Mouse (Mus musculus): ENCODE measurements at regions not wholly inside any gene's neighbourhood (a gene's known extent, or its start where the extent isn't known, plus 50 kb on each side); places are given as distances from the start of the nearest gene placed in this dataset.

GRCm38 (mm10) chr19:18068919-18069318, 231.5 kb upstream of the Pcsk5 start:
- TF ChIP-seq CTCF (IDR thresholded peaks at IDR 0.05; ENCODE audit: low read depth) = no peak
- H3K9ac ChIP-seq (replicated peaks; ENCODE audit: low read length) = no peak overlapping the region
- DNase-seq (ENCODE audit: low spot score) (no peak), ATAC-seq (no peak)
- no peaks in the 10 kb centered on the region for H3K36me3 ChIP-seq (ENCODE audit: insufficient read depth, low read length)
- no peak overlapping the region for H3K4me3 ChIP-seq (ENCODE audit: low read length)
- no peaks in the 10 kb centered on the region for H3K9me3 ChIP-seq (ENCODE audit: low read length)
- H3K4me2 ChIP-seq (ENCODE audit: low read depth, low read length) = no peak overlapping the region
- 74% methylated on average over 5 of the region's 5 CpGs for WGBS
- H3K27me3 ChIP-seq (ENCODE audit: insufficient read depth, low read length) = no peaks in the 10 kb centered on the region
- no peaks in the 10 kb centered on the region for H3K4me1 ChIP-seq (ENCODE audit: insufficient read depth, low read length)
- H3K27ac ChIP-seq = no peak overlapping the region

- Histone ChIP-seq H3K4me2 (ENCODE audit: low read depth, low read length) (no peak overlapping the region), H3K27me3 (ENCODE audit: insufficient read depth, low read length) (no peaks in the 10 kb centered on the region), H3K27ac (no peak overlapping the region), H3K4me1 (ENCODE audit: insufficient read depth, low read length) (no peaks in the 10 kb centered on the region), H3K9me3 (ENCODE audit: low read length) (no peaks in the 10 kb centered on the region), H3K36me3 (ENCODE audit: insufficient read depth, low read length) (no peaks in the 10 kb centered on the region), H3K4me3 (ENCODE audit: low read length) (no peak overlapping the region), H3K9ac (replicated peaks; ENCODE audit: low read length) (no peak overlapping the region)
- DNase-seq (ENCODE audit: low spot score) (no peak), ATAC-seq (no peak)
- 90% methylated on average over 8 of the region's 8 CpGs for WGBS
- no peak for TF ChIP-seq CTCF (IDR thresholded peaks at IDR 0.05; ENCODE audit: low read depth)
Observed at GRCm38 (mm10) chr19:18067855-18068494, 230.5 kb upstream of the Pcsk5 start.

GRCm38 (mm10) chr19:18057256-18057890, 219.9 kb upstream of the Pcsk5 start:
- no peaks in the 10 kb centered on the region for H3K27me3 ChIP-seq (ENCODE audit: insufficient read depth, low read length)
- DNase-seq (ENCODE audit: low spot score) (no peak), ATAC-seq (no peak)
- H3K36me3 ChIP-seq (ENCODE audit: insufficient read depth, low read length) = no peaks in the 10 kb centered on the region
- no peak overlapping the region for H3K4me3 ChIP-seq (ENCODE audit: low read length)
- no peak overlapping the region for H3K27ac ChIP-seq
- H3K9ac ChIP-seq (replicated peaks; ENCODE audit: low read length) = no peak overlapping the region
- no peaks in the 10 kb centered on the region for H3K4me1 ChIP-seq (ENCODE audit: insufficient read depth, low read length)
- 58% methylated on average over 7 of the region's 7 CpGs for WGBS
- no peaks in the 10 kb centered on the region for H3K9me3 ChIP-seq (ENCODE audit: low read length)
- H3K4me2 ChIP-seq (ENCODE audit: low read depth, low read length) = no peak overlapping the region
- no peak for TF ChIP-seq CTCF (IDR thresholded peaks at IDR 0.05; ENCODE audit: low read depth)

- WGBS = 57% methylated on average over 21 of the region's 21 CpGs
- Histone ChIP-seq H3K9ac (replicated peaks; ENCODE audit: low read length) (no peak overlapping the region), H3K4me3 (ENCODE audit: low read length) (no peak overlapping the region), H3K9me3 (ENCODE audit: low read length) (no peaks in the 10 kb centered on the region), H3K4me1 (ENCODE audit: insufficient read depth, low read length) (no peaks in the 10 kb centered on the region), H3K4me2 (ENCODE audit: low read depth, low read length) (no peak overlapping the region), H3K27me3 (ENCODE audit: insufficient read depth, low read length) (no peaks in the 10 kb centered on the region), H3K36me3 (ENCODE audit: insufficient read depth, low read length) (no peaks in the 10 kb centered on the region), H3K27ac (no peak overlapping the region)
- DNase-seq (ENCODE audit: low spot score) (no peak), ATAC-seq (no peak)
- TF ChIP-seq CTCF (IDR thresholded peaks at IDR 0.05; ENCODE audit: low read depth) = no peak
Observed at GRCm38 (mm10) chr19:18056414-18057254, 219.2 kb upstream of the Pcsk5 start.

- TF ChIP-seq CTCF (IDR thresholded peaks at IDR 0.05; ENCODE audit: low read depth) = no peak
- H3K4me1 ChIP-seq (ENCODE audit: insufficient read depth, low read length) = no peaks in the 10 kb centered on the region
- WGBS = 72% methylated on average over 2 of the region's 2 CpGs
- no peak overlapping the region for H3K4me2 ChIP-seq (ENCODE audit: low read depth, low read length)
- no peak overlapping the region for H3K9ac ChIP-seq (replicated peaks; ENCODE audit: low read length)
- H3K27me3 ChIP-seq (ENCODE audit: insufficient read depth, low read length) = no peaks in the 10 kb centered on the region
- H3K9me3 ChIP-seq (ENCODE audit: low read length) = no peaks in the 10 kb centered on the region
- no peak overlapping the region for H3K4me3 ChIP-seq (ENCODE audit: low read length)
- DNase-seq (ENCODE audit: low spot score) (peak; percentile 36), ATAC-seq (peak; percentile 64)
- no peaks in the 10 kb centered on the region for H3K36me3 ChIP-seq (ENCODE audit: insufficient read depth, low read length)
- H3K27ac ChIP-seq = no peak overlapping the region
Observed at GRCm38 (mm10) chr19:18050353-18050752, 212.9 kb upstream of the Pcsk5 start.

GRCm38 (mm10) chr19:18034225-18034624, 196.8 kb upstream of the Pcsk5 start:
- no peak for DNase-seq (ENCODE audit: low spot score)
- no peak for ATAC-seq
- no peak overlapping the region for H3K9ac ChIP-seq (replicated peaks; ENCODE audit: low read length)
- H3K4me1 ChIP-seq (ENCODE audit: insufficient read depth, low read length) = no peaks in the 10 kb centered on the region
- H3K4me2 ChIP-seq (ENCODE audit: low read depth, low read length) = no peak overlapping the region
- no peaks in the 10 kb centered on the region for H3K27me3 ChIP-seq (ENCODE audit: insufficient read depth, low read length)
- TF ChIP-seq CTCF (IDR thresholded peaks at IDR 0.05; ENCODE audit: low read depth) = no peak
- no peaks in the 10 kb centered on the region for H3K9me3 ChIP-seq (ENCODE audit: low read length)
- no peak overlapping the region for H3K27ac ChIP-seq
- H3K36me3 ChIP-seq (ENCODE audit: insufficient read depth, low read length) = no peaks in the 10 kb centered on the region
- H3K4me3 ChIP-seq (ENCODE audit: low read length) = no peak overlapping the region
- 61% methylated on average over 1 of the region's 1 CpGs for WGBS
